Mouse (Mus musculus) heart, adult 9 months (tissue): ENCODE measurements around the gene Rin2.
"Not testable (repeated sequence)": the region's sequence is repeated elsewhere in the genome, so short reads cannot be mapped to it uniquely, and the experiment has no call there.

ENCODE experiments used
- DNase-seq, 2 experiments: peaks; one replicate each; pipeline ENCODE4 v3.0.0; 2022; ENCODE audit warnings: low spot score in 2 of 2

Gene Rin2

DNA sequence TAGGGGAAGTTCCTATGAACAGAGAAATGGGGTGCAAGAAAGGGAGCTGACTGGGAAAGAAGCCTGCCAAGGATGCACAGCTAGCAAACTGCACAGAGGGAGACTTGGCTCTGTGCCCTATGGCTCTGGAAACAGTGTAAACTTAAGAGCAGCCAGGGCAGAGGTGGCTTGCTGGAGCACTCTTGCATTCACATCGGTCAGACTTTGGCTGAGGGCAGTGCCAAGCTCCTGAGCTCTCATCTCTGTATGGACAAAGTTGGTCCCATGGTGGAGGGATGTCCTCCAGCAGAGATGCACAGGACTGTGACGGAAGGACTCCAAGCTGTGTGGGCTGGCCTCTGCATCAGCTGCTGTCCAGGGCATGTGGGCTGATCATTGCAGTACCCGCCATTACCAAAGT, 8.5 kb downstream of the Rin2 start:
- DNase-seq = peak; percentile 19 to 29

- no peak for DNase-seq
These were observed 9.1 kb downstream of the Rin2 start for GRCm38 (mm10) chr2:145684151-145684550.

GRCm38 (mm10) chr2:145684891-145685290, 9.9 kb downstream of the Rin2 start:
- no peak for DNase-seq

- DNase-seq = no peak
These were observed 11.0 kb downstream of the Rin2 start for GRCm38 (mm10) chr2:145686017-145686416.

DNA sequence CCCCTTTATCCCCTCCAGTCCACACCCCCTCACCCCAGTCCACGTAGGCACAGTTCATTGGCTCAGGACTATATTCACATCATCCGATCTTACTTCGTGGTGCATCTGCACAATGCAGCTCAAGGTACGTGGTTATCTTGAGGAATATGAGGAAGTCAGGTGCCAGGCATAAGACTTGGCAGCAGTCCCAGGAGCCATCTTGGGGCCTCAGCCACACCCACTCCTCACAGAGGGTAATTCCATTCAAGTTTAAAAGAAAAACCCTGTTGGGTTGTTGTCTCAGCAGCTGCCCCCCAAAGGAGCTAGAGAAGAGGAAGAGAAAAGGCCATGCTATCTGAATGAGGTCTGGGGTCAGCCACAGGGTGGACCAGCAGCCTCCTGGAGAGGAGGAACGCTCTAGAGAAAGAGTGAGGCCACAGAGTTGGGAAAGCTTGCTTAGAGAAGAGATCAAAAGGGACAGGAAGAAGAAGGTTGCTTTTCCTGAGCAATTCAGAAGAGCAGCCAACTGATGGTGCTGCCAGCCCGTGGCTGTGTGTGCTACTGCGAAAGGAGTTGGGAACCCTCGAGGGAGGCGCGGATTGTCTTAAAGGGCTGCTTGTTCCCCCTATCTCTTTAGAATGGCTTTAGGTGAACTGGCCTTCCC, 16.5 kb downstream of the Rin2 start:
- DNase-seq = no peak

GRCm38 (mm10) chr2:145697160-145697559, 22.1 kb downstream of the Rin2 start:
- DNase-seq = no peak

DNA sequence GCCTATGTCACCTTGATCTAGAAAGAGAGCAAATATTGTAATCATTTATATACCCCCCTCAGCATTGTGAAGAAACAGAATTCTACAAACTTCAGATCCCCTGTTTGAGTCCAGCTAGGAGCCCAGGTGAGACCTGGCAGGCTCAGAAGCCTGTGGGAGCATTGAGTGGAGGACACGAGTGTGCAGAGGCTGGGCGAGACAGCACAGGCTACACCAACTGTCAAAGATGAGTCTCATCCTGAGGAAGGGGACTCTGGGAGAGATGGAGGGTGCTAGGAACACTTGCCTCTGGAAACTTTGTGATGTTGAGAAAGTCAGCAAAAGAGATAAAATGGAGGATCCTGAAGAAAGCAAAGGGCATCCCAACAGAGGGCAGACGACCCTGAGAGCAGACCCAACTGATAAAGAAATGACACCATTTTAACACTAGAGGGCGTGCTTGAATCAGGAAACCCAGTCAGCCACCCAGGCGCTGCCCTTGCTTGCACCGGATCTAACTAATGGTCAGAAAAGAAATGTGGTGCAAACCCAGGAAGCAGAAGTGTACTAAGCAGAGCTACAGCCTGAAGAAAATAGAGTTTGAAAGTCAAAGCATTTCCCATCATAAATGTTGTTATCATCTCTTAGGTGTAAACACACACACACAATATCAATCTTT, 24.5 kb downstream of the Rin2 start:
- DNase-seq = peak; percentile 69 to 71

DNA sequence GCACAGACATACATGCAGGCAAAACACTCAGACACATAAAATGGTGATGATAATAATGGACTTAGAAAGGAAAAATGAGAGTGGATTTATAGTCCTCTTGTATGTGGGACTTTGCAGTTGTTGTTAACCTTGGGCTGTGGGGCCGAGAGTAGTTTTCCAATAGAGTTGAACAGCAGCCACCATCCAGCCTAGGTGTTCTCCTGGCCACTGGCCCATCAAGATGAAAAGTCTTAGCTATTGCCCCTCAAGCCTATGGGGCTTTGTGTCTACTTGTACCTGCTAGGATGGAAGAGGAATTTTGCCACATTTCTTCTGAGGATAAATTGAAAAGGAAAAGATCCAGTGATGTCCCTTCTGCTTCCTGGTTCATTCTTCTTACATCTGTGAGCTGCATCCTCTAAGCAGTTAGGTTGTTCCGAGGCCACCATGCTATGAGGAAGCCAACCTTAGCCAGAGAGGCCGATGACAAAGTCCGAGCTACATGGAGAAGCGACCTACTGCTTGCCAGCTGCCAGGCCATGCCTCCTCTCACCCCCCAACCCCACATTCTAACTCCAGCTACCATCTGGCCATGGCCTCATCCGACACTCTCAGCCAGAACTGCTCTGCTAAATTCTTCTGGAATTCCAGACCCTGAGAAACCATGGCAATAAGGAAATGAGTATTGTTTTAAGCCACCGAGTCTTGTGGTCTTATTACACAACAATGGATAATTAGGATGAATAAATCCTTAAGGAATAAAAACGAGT, 25.4 kb downstream of the Rin2 start:
- peak in 1 of 2 experiments; percentile 15 for DNase-seq

DNA sequence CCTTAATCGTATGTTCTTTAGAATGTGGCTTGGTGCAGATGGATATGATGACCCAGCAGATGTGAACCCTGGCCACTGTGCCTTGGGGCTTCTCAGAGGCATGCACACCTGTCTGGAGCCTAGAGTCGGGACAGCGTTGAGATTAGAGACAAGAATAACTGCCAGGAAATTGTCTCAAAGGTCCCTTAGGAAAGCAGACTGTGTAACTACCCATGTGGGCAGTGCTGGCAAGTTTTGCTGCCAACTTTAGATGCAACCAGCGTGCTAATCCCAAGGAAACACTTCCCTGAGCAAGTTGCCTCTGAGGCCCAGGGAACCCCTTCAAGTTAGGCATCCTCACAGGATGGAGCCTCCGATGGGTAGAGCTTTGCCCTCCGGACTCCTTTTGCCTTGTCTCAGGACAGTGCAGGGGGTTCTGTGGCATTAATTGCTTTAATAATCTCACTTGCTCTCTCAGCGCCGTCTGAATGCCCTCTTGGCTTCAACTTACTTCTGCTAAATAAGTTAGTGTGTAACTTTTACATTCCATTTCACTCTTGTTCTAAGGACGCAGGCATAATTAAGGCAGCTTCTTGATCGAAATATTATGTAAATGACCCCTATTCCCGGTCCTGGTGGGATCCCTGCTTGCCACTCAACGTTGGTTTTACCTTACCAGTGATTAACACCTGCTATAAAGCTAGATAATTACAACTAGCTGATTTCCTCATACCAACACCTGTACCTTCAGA, 26.8 kb downstream of the Rin2 start:
- DNase-seq = no peak

DNA sequence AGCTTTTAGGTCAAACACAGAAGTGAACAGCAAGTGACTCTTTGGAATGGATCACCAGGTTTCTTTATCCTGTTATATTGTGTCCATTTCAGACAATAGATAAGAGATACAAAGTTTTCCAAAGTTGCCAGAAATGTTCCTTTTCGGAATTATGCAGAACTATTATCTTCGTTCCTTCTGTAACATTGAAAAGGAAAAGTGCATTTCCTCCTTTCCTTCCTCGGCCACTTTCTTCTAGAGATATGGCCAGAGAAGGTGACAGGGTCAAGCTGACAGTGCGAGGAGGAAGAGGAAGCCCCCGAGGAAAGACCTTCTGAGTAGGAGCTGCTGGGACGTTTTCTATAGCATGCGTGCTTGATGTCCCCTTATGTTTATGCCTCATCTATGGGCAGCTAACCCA, 29.7 kb downstream of the Rin2 start:
- no peak for DNase-seq

GRCm38 (mm10) chr2:145709727-145710389, 34.8 kb downstream of the Rin2 start:
- DNase-seq = no peak

GRCm38 (mm10) chr2:145711512-145711911, 36.5 kb downstream of the Rin2 start:
- no peak for DNase-seq

- no peak for DNase-seq
These were observed 37.0 kb downstream of the Rin2 start for GRCm38 (mm10) chr2:145712026-145712425.

DNA sequence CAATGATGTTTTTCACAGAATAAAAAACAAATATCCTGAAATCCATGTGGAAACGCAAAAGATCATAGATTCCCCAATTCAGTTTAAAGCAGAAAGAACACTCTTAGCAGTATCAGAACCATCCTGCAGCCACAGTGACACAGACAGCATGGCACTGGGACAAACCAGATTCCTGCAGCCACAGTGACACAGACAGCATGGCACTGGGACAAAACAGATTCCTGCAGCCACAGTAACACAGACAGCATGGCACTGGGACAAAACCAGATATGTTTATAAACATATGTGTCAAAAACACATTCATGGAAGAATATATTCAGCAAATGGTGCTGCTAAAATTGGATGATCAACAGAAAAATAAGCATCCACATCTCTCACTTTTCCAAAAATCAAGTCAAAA, 42.5 kb downstream of the Rin2 start:
- no peak for DNase-seq

- no peak for DNase-seq
These were observed 43.7 kb downstream of the Rin2 start for GRCm38 (mm10) chr2:145718624-145719183.

GRCm38 (mm10) chr2:145720157-145720556, 45.1 kb downstream of the Rin2 start:
- DNase-seq = no peak

DNA sequence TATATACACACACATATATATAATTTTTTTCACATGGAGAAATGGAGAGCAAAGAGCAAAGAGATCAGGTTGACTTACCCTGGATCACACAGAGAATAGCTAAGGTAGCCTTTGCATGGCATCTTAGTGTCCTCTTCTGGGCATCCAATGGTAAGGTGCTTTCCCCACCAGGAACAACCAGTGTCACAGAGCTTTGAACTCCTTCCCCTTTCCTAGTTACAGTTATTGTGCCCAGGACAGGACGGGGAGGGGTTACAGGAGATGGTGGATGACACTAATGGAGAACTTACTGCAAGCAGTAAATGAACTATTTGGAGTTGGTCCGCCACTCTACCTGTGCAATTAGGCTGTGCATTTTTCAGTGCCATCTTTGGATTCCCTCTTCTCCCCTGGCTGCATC, 45.7 kb downstream of the Rin2 start:
- DNase-seq = no peak

GRCm38 (mm10) chr2:145722304-145722703, 47.3 kb downstream of the Rin2 start:
- DNase-seq = not testable (repeated sequence)

GRCm38 (mm10) chr2:145724288-145724687, 49.3 kb downstream of the Rin2 start:
- DNase-seq = no peak

GRCm38 (mm10) chr2:145729414-145729813, 54.4 kb downstream of the Rin2 start:
- DNase-seq = no peak

DNA sequence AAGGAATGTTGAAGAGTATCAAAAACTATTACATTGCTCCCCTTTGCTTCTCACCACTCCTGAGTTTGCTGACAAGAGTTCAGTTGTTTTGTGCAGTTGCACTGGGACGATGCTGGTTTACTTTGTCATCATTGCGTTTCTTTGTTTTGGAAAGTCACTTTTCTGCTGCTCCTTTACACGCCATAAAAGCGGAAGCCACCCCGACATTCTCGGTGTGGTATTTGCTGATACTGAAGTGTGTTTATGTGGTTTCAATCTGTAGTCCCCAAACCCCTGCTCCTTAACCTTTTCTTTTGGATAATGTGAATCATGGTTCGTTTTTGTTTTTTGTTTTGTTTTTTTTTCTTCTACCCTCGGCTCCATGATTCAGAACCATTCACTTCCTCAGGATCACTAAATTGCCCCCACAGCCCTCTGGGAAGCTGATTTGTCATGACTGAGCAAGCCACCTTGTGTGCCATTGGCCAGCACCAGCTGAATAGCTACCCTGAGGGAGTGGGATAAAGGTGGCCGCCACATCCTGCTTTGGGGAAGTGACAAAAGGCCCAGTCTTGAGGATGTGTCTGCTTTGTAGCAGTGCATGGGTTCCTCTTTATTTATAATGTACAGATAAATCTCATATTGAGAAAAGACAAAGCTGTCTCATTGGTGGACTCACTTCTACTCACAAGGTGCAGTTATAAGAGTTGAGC, 55.3 kb downstream of the Rin2 start:
- DNase-seq = no peak
